Mouse (Mus musculus) kidney, embryonic 16.5 days (tissue): ENCODE measurements around the gene Hs6st1. TPM values are rescaled to one million over a fixed set of nuclear protein-coding genes. Genes with fewer than 3 reads are reported as not detected.

Experiments
- ATAC-seq: fragments of 200-750 bp; cut with Nextera tagmentation; 2 replicates; pipeline ENCODE4 v1.8.0; 2017; ENCODE audit warnings: moderate TSS enrichment; ENCODE audit not compliant: low FRiP score, low TSS enrichment
- H3K27ac ChIP-seq: fragments of 300-500 bp; sonication (generic); 2 replicates; pipeline ENCODE4 v1.5.1; 2014; ENCODE audit warnings: low read length
- H3K27me3 ChIP-seq: fragments of 300-500 bp; sonication (generic); 2 replicates; pipeline ENCODE4 v1.6.1; 2014; ENCODE audit warnings: low read length, control low read depth, mixed read lengths; ENCODE audit not compliant: insufficient read depth
- H3K36me3 ChIP-seq: fragments of 300-500 bp; sonication (generic); 2 replicates; pipeline ENCODE4 v1.6.1; 2014; ENCODE audit warnings: low read length, control low read depth, mixed read lengths; ENCODE audit not compliant: insufficient read depth
- H3K4me1 ChIP-seq: fragments of 300-500 bp; sonication (generic); 2 replicates; pipeline ENCODE4 v1.6.1; 2014; ENCODE audit warnings: low read length, control low read depth, mixed read lengths; ENCODE audit not compliant: insufficient read depth
- H3K4me2 ChIP-seq: fragments of 300-500 bp; sonication (generic); replicated peaks from 2 replicates; pipeline ENCODE4 v1.6.1; 2014; ENCODE audit warnings: low read depth, low read length
- H3K4me3 ChIP-seq: fragments of 300-500 bp; sonication (generic); 2 replicates; pipeline ENCODE4 v1.5.1; 2014; ENCODE audit warnings: mild to moderate bottlenecking, low read length
- H3K9ac ChIP-seq: fragments of 300-500 bp; sonication (generic); replicated peaks from 2 replicates; pipeline ENCODE4 v1.6.1; 2014; ENCODE audit warnings: low read length
- H3K9me3 ChIP-seq: fragments of 300-500 bp; sonication (generic); 2 replicates; pipeline ENCODE4 v1.6.1; 2016; ENCODE audit warnings: low read length, control low read depth
- WGBS: fragments of 180-500 bp; shearing (Covaris S2); extraction: QIAGEN DNeasy Blood & Tissue Kit; methylation state at CpG from one replicate; pipeline ENCODE4 v1.1.7; 2014; 5-methylcytosine and 5-hydroxymethylcytosine counted together
- polyA plus RNA-seq: library from polyadenylated mRNA; unstranded; fragments of >200 nt; fragmentation: Nextera tagmentation; extraction: Ambion mirVana; gene quantifications from 2 replicates; pipeline ENCODE4 v1.2.1, GENCODE M21; 2015

The Hs6st1 gene
- polyA plus RNA-seq, 1 experiment from 2014 or later = 8.0 TPM

DNA sequence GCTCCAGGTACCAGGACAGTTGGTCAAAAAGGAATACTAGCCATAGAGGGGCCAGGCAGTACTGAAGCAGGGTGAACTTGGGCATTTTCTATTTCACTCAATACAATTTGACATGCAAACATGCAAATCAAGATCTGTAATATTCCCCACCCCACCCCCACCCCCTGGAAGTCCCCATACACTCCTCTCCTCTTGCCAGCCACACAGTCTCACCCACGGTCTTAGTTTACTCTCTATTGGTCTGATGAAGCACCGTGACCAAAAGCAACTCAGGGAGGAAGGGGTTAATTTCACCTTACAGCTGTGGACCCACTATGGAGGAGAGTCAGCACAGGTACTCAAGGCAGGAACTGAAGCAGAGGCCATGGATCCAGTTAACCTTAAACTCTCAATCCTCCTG lies 14.6 kb upstream of the Hs6st1 start:
- 91% methylated on average over 2 of the region's 2 CpGs for WGBS

DNA sequence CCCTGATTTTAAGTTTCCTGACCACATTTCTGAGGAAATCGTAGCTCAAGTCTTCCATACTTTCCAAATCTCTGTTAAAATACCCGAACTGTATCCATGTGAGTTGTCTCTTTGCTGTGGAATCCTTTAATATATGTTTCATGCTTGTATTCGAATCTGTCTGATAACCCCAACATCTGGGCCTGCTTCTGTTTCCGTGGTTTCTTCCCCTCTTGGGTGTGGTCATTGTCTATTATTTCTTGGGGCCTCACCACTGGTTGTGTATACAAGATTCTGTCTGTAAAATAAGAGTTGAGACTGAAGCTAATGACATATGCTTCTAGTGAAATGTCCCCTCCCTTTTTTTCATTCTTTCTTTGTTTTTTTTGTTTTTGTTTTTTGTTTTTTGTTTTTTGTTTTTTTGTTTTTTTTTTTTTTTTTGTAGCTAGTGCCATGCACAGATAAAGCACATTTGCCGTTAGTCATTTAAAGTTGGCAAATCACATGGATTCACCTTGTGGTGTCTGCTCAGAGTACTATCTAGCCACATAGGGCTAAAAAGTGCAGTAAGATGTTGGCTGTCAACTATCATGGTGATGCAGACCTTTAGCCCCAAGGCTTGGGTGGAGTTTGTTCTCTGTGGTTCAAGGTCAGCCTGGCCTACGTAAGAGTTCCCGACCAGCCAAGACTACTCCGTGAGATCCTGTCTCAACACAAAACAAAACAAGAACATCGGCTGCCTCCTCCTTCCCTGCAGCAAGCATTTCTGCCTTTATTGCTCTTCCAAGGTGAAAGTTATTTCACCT lies 13.8 kb upstream of the Hs6st1 start:
- H3K9ac ChIP-seq = no peak overlapping the region
- H3K36me3 ChIP-seq = no peaks in the 10 kb centered on the region
- no peaks in the 10 kb centered on the region for H3K9me3 ChIP-seq
- no peaks in the 10 kb centered on the region for H3K4me1 ChIP-seq
- no peak overlapping the region for H3K27ac ChIP-seq
- H3K27me3 ChIP-seq = no peaks in the 10 kb centered on the region
- WGBS = 80% methylated on average over 9 of the region's 9 CpGs
- H3K4me2 ChIP-seq = no peak overlapping the region
- no peak overlapping the region for H3K4me3 ChIP-seq
- ATAC-seq = no peak

More for the DNA sequence above, 14.6 kb upstream of the Hs6st1 start:
- no peaks in the 10 kb centered on the region for H3K9me3 ChIP-seq
- no peak overlapping the region for H3K4me3 ChIP-seq
- H3K9ac ChIP-seq = no peak overlapping the region
- no peaks in the 10 kb centered on the region for H3K27me3 ChIP-seq
- no peaks in the 10 kb centered on the region for H3K36me3 ChIP-seq
- no peak overlapping the region for H3K27ac ChIP-seq
- ATAC-seq = no peak
- H3K4me2 ChIP-seq = no peak overlapping the region
- no peaks in the 10 kb centered on the region for H3K4me1 ChIP-seq

DNA sequence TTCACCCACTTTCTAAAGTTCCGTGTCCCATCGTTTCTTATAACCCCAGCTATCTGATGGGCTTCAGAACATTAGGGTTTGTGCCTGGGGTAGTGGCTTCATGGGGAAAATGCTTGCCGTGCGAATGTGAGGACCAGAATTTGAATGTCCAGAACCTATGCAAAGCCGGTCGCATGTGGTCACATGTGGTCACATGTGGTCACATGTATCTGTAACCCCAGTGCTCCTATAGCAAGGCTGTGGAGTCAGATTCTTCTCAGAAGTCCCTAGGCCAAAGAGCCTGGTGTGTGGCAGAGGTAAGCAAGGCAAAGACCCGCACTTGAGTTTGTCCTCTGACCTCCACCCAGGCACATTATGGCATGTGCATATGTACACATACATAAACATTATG lies 13.2 kb upstream of the Hs6st1 start:
- no peak overlapping the region for H3K27ac ChIP-seq
- H3K4me2 ChIP-seq = no peak overlapping the region

DNA sequence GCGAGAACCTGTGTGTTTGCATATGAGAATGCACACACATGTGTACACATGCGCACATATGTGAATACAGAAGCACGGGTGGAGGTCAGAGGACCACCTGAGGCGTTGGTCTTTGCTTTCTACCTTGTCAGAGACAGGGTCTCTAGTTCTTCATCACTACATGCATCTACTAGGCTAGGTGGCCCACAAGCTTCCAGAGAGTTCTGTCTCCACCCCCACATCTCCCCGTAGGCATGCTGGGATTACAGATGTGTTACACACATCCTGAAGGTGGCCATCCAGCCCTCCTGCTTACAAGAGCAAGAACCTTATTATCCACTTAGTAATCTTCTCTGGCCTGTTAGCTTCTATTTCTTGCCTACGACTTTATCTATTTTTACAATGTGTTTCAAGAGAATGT lies 8.8 kb upstream of the Hs6st1 start:
- no peak for ATAC-seq
- Histone ChIP-seq H3K4me3 (no peak overlapping the region), H3K4me2 (no peak overlapping the region), H3K4me1 (peaks cover 4% of the 10 kb centered on the region), H3K27ac (peak overlapping the region; percentile 13; the same call in 1 of the 2 replicates), H3K27me3 (no peaks in the 10 kb centered on the region), H3K9me3 (no peaks in the 10 kb centered on the region), H3K36me3 (no peaks in the 10 kb centered on the region), H3K9ac (no peak overlapping the region)
- 88% methylated on average over 6 of the region's 6 CpGs for WGBS

More for the DNA sequence above, 13.2 kb upstream of the Hs6st1 start:
- Histone ChIP-seq H3K9me3 (no peaks in the 10 kb centered on the region), H3K9ac (no peak overlapping the region), H3K36me3 (no peaks in the 10 kb centered on the region), H3K27me3 (no peaks in the 10 kb centered on the region), H3K4me3 (no peak overlapping the region), H3K4me1 (no peaks in the 10 kb centered on the region)
- 86% methylated on average over 7 of the region's 7 CpGs for WGBS
- no peak for ATAC-seq

DNA sequence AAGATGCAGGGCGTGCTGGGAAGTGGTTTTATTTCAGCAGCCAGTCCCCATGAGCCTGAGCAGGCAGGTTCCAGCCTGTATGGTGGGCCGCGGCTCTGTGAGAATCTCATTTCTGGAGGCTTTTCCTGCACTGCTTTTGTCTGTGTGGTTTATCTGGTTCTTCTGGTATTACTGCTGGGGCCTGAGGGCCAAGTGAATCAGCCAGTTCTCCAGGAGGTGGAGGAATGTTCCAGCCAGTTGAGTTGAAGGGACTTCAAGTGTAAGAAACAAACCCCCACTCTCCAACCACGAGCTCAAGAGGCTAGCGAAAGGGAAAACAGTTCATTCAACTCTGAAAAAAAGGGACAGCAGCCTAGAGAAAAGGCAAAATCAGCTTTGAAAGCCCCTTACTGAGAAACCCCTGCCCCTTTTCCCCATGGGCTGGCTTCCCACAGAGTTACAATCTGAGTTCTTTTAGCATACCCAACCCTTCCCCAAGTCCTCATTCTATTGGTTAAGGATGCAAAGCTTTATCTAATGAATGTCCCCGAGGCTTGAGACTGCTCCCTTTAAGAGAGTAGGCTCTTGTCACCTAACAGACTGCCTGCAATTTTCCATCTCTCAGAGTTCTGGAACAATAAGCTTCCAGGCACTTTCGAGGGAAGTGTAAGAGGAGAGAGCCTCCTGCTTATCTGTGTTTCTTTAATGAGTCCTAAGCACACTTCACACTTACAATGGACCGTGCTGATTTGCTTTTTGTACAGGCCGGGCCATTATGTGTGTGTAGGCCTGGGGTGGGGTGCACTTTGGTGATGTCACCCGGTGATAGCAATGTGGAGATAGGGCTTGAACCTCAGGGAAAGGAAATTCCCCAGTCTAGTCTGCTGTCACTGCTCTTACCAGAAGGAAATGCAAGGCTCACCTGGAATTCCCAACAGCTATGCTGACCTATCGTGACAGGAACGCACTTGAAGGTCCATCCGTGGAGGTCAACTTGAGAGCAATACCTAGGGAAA lies 7.9 kb upstream of the Hs6st1 start:
- Histone ChIP-seq H3K27ac (peak overlapping the region; percentile 26; the same call in 1 of the 2 replicates), H3K9ac (no peak overlapping the region), H3K4me1 (peaks cover 11% of the 10 kb centered on the region), H3K9me3 (no peaks in the 10 kb centered on the region), H3K27me3 (no peaks in the 10 kb centered on the region), H3K36me3 (no peaks in the 10 kb centered on the region), H3K4me2 (no peak overlapping the region), H3K4me3 (no peak overlapping the region)
- 57% methylated on average over 13 of the region's 13 CpGs for WGBS
- ATAC-seq = no peak

DNA sequence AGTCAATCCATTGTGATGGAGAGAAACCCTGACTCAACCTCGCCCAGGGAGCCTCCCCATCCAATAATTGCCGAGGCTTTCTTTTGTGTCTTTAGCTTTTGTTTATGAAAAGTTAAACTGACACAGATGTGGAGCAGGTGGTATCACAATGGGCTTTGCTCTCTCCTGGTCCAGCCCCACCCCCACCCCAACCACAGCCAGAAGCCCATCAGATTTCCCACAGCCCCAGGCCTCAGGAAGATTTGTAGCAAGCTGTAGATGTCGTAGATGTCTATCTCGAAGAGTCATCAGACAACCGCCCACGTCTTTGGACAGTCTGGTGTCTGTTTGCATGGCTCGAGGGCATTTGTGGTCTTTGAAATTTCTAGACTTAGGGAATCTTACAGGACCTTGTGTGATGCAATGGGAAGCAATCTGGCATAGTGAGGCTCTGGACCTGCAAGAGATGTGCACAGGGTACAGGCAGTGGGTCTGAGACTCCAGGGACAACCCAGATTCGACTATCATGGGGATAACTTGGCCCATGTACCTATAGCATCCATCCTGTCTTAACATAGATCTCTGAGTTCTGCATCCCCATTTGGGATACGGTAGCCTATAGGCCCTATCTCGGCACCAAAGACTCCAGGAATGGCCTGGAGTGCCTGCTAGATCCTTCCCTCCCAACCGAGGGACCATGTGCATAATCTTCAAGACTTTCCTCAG lies 6.8 kb upstream of the Hs6st1 start:
- Histone ChIP-seq H3K4me1 (peaks cover 22% of the 10 kb centered on the region), H3K4me2 (no peak overlapping the region), H3K9me3 (no peaks in the 10 kb centered on the region), H3K9ac (no peak overlapping the region), H3K27me3 (no peaks in the 10 kb centered on the region), H3K27ac (no peak overlapping the region), H3K36me3 (no peaks in the 10 kb centered on the region), H3K4me3 (no peak overlapping the region)
- no peak for ATAC-seq
- 83% methylated on average over 11 of the region's 11 CpGs for WGBS

DNA sequence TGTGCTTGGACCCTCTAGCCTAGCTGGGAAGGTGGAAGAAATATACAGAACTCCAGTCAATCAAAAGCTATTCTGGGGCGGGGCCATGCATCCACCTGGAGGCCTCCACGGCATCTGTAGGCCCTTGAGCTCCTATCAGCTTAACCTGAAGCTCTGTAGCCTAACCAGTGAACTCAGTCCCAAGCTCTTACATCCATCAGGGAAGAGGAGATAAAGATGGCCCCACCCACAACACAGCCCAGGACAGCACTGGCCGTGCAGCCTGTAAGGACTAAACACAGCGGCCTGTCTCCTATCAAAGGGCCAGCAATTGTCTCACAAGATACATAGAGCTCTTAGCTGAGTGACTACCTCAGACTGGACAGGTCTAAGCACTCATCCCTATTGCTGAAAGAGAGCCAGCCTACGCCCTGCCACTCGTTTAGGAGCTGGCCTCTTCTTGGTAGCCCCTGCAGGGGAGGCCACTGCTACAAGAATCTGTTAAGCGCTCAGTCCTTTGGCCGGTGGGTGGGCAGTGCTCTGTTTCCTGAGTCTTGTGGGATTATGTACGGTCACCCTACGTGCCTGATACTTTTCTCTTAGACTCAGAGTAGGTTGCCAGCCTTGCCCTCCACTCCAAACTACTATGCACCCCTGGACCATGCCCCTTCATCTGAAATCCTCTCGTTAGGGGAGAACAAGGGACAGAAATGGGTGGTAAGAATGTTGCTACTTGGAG lies 6.0 kb upstream of the Hs6st1 start:
- H3K4me1 ChIP-seq = peaks cover 24% of the 10 kb centered on the region
- H3K9me3 ChIP-seq = no peaks in the 10 kb centered on the region
- no peak overlapping the region for H3K4me2 ChIP-seq
- WGBS = 89% methylated on average over 11 of the region's 11 CpGs
- H3K9ac ChIP-seq = no peak overlapping the region
- H3K27me3 ChIP-seq = no peaks in the 10 kb centered on the region
- H3K36me3 ChIP-seq = no peaks in the 10 kb centered on the region
- H3K27ac ChIP-seq = no peak overlapping the region
- no peak overlapping the region for H3K4me3 ChIP-seq
- ATAC-seq = no peak

DNA sequence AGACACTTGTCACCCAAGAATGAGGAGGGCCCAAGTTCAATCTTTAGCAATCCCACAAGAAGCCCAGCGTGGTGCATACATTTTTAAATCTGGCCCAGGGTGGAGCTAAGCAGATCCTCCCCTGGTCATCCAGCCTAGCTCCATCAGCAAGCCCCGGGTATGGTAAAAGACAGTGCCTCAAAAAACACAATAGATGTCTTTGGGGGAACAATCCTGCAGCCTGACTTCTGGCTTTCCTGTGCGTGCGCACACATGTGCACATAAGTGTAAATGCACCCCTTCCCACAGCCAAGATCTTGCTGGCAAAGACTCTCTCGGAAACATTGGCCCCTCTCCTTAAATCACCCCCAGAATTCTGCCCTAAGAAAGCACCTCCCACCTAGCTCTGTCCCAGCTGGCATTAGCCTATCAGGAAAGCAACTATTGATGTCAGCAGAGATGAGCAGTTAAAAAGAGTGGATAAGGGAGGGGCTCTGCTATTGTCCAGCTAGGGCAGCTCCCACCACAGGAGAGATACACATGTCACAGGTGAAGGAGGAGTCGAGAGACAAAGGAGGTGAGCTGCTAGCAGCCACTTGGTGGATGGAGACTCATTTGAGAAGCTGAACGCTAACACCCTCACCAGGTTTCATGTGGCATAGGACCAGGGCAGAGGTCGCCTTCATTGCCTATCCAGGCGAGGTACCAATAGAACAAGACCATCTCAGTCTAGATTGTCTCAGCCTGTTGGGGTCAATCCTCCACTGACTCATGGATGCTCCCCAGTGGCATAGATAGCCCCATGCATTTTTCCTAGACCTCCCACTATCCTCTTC lies 5.2 kb upstream of the Hs6st1 start:
- no peak overlapping the region for H3K4me3 ChIP-seq
- 86% methylated on average over 9 of the region's 9 CpGs for WGBS
- H3K4me2 ChIP-seq = no peak overlapping the region
- no peak for ATAC-seq
- H3K27me3 ChIP-seq = no peaks in the 10 kb centered on the region
- no peak overlapping the region for H3K9ac ChIP-seq
- H3K4me1 ChIP-seq = peaks cover 32% of the 10 kb centered on the region
- no peak overlapping the region for H3K27ac ChIP-seq
- H3K36me3 ChIP-seq = no peaks in the 10 kb centered on the region
- H3K9me3 ChIP-seq = no peaks in the 10 kb centered on the region

DNA sequence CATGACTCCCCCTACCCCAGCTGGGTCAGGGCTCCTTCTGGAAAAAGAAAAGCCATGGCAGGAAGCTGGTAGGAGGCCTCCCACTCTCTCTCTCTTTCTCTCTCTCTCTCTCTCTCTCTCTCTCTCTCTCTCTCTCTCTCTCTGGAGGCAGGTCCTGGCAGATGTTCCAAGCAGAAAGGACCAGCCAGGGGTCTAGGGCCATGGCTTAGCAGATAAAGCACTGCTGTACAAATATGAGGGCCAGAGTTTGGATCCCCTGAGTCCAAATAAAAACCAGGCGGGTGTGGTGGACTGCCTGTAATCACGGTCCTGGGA lies 4.6 kb upstream of the Hs6st1 start:
- no peak for ATAC-seq
- no peaks in the 10 kb centered on the region for H3K27me3 ChIP-seq
- peaks cover 32% of the 10 kb centered on the region for H3K4me1 ChIP-seq
- H3K27ac ChIP-seq = no peak overlapping the region
- no peak overlapping the region for H3K9ac ChIP-seq
- WGBS = 71% methylated on average over 2 of the region's 2 CpGs
- H3K4me3 ChIP-seq = no peak overlapping the region
- no peak overlapping the region for H3K4me2 ChIP-seq
- no peaks in the 10 kb centered on the region for H3K36me3 ChIP-seq
- no peaks in the 10 kb centered on the region for H3K9me3 ChIP-seq
